Mouse (Mus musculus) cerebellum, postnatal 14 days (tissue): ENCODE results near the gene Rbm15.
A peak's percentile ranks its signal among the peaks of the same experiment; 100 is the strongest.

Experiments
- DNase-seq, 2 experiments: peaks; one replicate each; pipeline ENCODE4 v3.0.0; 2021; ENCODE audit warnings: mixed read lengths in 2 of 2

Gene Rbm15

DNA sequence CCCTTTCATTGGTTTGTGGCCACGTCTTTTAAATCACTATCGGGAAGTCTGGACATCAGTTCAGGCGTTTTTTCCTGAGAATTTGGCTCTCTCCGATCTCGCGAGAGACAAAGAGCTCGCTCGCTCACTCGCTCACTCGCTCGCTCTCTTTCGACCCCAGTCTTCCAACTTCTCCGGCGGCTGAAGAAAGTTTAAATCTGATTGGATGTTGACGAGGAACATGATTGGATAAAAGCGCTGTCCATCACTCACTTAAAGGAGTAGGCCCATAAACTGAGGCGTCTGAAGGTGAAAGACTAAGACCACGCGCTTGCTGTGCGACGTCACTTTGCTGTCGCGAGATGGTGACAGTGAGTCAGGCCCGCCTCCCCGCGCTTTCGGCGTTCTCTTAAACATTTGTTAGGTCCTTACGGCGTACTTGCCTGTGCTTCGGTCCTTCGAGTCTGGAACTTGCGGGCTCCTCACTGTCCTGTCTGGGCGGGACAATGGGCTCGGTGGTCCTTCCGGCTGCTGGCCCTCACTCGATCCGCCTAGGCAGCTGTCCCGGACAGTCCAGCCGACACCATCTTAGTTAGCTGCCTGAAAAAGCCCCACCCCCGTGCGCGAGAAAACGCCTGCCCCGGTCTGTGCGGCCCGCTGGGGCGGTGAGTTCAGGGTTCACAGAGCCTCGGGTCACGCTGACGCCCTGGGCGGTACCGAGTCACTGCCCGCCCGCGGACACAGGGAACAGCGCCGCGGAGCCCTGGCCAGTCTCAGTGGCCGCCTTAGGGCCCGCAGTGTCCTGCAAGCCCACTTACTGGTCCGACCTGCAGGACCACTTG lies at the start of gene Rbm15:
Rbm15 (minus strand) TSS at position 293 of the 821 bp plus-strand sequence.
- DNase-seq, result peak; percentile 97 to 99

GRCm38 (mm10) chr3:107379422-107379821 lies 45.9 kb upstream of the Rbm15 start:
- DNase-seq, result peak; percentile 75 to 83

- DNase-seq, result no peak
Measured at GRCm38 (mm10) chr3:107378626-107379025, 45.2 kb upstream of the Rbm15 start.

- DNase-seq, result no peak
Measured at GRCm38 (mm10) chr3:107374948-107375664, 41.6 kb upstream of the Rbm15 start.

GRCm38 (mm10) chr3:107369156-107369555 lies 35.7 kb upstream of the Rbm15 start:
- no peak for DNase-seq

DNA sequence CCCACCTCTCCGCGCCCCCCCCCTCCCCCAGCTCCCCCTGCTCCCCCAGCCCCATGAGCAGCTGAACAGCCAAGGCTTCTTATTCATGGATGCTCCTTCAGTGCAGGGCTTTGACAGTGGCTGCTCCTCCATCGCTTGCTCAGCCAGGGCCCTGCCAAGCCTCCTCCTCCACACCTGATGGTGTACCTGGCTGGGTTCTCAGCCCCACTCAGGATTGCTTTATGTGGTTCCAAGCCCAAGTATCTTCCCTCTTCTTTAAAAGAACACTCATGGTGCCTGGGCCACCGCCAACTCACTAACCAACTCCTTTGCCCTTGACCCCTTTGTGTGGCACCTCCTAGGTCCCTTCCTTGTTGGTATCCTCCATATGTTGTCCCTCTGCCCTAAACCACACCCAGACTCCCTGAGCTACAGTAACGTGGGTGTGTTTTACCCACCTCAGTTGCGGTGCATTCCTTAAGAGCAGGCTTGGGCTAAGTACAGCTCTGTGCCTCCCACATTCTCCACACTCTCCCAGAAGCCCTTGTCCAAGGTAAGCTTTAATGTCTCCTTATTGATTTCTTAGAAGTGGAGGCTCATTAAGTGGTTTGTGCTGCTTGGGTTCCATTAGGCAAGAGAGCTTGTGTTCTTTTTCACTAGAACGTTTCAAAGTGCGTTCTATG lies 34.6 kb upstream of the Rbm15 start:
- DNase-seq, result no peak

DNA sequence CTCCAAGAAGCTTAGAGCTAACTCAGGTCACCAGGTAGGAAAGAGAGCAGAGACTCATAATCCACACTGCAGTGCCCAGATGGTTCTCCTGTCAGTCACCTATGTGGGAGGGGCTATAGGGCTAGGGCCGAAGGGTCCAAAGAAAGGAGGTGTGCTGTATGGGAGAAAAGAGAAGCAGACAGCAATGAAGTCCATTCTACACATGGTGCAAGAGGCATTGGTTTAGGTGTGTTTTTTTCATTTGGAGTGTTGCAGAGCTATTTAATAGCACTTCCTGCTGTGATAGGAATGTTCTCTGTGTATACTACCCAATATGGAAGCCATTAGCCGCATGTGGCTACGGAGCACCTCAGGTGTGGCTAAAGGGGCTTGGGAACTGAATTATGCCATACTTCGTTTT lies 31.9 kb upstream of the Rbm15 start:
- no peak for DNase-seq

DNA sequence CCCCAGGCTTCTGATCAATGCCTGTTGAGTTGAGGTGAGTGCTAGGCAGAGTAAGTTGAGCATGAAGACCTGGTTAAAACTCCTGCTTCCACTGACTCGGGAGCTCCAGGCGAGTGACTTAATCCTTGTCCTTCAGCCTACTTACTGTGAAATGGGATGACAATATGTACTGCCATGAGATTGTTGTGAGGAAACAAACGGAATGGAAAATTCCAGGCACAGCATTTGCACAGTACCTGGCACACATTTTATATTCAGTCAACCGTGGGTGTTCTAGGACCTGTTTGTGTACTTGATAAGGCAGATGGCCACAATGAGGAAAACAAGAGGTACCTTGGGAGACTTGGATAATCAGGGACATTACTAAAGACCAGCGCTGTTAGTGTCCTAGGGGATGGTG lies 29.9 kb upstream of the Rbm15 start:
- no peak for DNase-seq

DNA sequence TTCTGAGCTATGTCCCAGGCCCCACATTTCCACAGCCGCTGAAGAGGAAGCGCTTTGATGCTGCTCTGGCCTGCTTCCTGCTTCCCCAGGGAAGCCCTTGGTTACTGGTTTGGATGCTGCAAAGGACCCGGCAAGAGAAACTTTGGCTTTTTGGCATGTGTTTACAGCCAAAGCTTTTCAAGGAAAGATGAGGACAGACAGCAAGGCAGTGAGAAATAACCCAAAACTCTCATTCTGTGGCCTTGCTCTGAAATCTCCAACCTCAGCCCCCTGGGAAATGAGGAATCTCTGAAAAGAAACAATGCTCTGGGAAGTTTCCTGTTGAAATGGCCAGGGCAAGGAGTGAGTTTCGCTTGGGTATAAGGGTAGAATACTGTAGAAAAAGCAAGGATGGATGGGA lies 26.9 kb upstream of the Rbm15 start:
- DNase-seq, result no peak

DNA sequence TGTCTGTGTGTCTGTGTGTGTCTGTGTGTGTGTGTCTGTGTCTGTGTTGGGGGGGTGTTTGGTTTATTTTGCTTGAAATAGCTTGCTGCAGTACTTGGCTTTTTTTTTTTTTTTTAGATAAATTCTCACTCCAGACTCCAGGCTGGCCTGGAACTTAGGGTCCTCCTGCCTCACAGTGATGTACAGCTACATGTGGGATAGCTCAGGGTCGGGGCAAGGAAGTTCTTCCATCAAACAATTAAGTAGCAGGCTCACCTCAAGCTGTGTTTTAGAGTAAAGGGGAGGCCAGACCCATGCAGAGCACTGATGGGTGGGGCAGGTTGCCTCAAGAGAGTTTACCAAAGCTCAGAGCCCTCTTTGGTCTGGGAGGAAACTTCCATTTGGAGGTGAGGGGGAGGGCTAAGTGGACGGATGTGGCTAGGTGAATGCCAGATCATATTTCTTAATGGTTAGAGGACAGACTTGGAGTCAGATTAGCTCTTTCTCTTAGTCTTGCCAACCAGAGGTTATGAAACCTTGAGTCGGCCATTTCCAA lies 24.3 kb upstream of the Rbm15 start:
- peak in 1 of 2 experiments; percentile 25 for DNase-seq

DNA sequence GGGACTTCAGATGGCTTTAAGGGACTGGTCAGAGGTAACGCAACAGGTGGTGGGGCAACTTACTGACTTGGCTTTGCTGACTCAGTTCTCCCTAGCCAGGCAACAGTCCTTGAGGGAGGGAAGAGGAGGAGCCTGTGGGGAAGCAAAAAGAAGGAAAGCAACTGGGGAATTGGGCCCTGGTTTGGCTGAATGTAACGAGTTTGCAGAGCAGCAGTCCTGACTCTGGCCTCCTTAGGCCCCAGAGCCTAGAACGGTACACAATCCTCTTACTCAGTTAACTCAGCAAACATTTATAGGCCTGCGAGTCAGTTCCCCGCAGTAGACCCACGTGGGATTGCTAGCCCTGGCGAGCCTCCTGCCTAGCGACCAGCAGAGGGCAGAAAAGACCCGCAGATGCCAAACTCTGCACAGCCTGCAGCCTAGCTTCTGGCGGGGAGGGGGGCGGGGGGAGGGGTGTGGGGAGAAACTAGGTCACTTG lies 23.5 kb upstream of the Rbm15 start:
- peak; percentile 91 to 93 for DNase-seq

- DNase-seq, result no peak
Measured at GRCm38 (mm10) chr3:107355618-107356260, 22.3 kb upstream of the Rbm15 start.

GRCm38 (mm10) chr3:107351706-107352105 lies 18.2 kb upstream of the Rbm15 start:
- DNase-seq, result no peak

GRCm38 (mm10) chr3:107349006-107349405 lies 15.5 kb upstream of the Rbm15 start:
- peak; percentile 39 to 51 for DNase-seq

- DNase-seq, result peak in 1 of 2 experiments; percentile 17
Measured at GRCm38 (mm10) chr3:107345033-107345725, 11.7 kb upstream of the Rbm15 start.

DNA sequence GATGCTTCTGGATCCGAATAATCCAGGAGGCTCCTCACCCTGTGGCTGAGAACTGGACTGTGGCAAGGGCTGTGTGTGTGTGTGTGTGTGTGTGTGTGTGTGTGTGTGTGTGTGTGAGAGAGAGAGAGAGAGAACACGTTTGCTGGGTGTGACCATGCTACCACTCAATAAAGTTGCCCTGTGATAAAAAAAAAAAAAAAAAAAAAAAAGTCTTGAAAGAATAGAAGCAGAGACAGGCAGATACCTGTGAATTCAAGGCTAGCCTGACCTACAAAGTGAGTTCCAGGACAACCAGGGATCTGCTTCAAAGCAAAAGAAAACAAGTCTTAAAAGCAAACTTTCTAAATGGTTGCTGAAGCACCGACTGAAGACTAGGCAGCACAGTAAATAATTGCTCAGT lies 10.5 kb upstream of the Rbm15 start:
- no peak for DNase-seq

GRCm38 (mm10) chr3:107334202-107334934 lies 895 bp upstream of the Rbm15 start:
- peak in 1 of 2 experiments; percentile 14 for DNase-seq

- DNase-seq, result peak; percentile 95 to 97
Measured at GRCm38 (mm10) chr3:107332960-107333380, 503 bp downstream of the Rbm15 start.

DNA sequence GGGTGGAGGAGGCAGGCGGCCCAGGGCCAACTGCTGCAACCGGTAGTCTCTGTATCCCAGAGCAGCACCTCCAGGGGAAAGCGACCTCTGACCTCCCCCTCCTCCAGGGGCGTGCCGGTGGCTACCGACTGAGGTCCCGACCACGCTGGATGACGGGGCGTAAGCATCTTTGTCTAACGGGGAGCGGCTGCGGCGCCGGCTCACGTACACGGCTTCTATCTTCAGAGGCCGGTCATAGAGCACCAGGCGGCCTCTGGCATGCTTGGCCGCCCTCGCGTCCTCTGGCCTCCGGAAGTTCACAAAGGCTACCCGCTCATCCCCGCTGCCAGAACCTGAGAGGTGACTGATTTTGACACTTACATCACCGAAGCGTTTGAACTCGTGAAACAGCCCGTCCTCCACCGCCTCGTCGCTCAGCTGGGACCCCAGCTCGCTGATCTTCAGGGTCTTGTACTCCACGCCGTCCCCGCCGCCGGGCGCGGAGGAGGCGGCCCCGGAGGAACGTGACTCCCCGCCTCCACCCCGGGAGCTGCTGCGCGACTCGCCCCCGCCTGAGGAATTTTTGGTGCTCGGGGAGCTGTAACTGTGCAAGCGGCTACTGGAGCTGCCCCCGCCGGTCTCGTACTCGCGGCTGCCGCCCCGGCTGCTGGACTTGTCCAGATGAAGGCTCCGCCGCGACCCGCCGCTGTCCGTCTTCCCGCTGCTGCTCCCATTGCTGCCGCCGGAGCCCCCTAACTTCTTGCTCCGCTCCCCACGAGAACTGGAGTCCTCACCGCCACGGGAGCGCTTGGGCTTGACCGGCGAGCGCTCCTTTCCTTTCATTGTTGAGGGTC lies 1.1 kb downstream of the Rbm15 start:
- DNase-seq, result peak; percentile 45 to 54

GRCm38 (mm10) chr3:107331746-107332126 lies 1.7 kb downstream of the Rbm15 start:
- DNase-seq, result no peak
